Mouse (Mus musculus): ENCODE measurements around the gene Tmppe.

DNA sequence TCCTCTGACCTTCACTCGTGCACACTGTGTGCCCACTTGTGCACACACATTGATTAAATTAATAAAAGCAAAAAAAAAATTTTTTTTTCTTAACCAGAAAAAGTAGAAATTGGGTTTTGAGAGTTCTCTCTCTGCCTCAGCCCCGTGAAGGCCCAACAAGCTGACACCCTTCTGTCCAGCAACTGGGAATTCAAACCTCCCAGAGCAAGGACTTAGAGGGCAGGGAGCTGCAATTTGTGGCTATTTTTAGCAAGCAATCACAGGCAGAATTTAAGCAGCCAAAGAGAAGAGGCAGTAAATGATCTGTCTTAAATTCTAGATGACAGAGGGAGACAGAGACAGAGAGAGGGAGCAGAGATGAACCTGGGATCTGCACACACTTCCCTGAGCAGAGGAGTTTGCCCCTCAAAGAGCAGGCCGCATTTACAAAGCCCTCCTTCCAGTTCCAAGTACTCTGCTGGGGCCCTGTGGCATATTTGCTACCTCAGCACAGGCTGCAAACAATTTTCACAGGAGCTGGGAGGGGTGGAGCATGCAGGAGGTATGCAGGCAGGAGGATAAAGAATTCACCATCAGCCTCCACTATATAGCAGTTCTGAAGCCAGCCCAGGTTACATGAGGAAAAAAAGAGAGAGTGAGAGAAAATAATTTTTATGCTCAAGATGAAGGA lies 12.1 kb upstream of the Tmppe start:
- TF ChIP-seq CTCF (IDR thresholded peaks at IDR 0.05; ENCODE audit: extremely low read depth, insufficient read depth, low read length) = no peak
- TF ChIP-seq POLR2A (IDR thresholded peaks at IDR 0.05; ENCODE audit: extremely low read depth, insufficient read depth, low read length) = no peak

Data from cortical plate, adult 2 months (tissue).